Mouse (Mus musculus) kidney, postnatal 0 days (tissue): ENCODE measurements around the gene Olfr1163. TPM values are rescaled to one million over a fixed set of nuclear protein-coding genes. Genes with fewer than 3 reads are reported as not detected.
"Not testable (repeated sequence)": the region's sequence is repeated elsewhere in the genome, so short reads cannot be mapped to it uniquely, and the experiment has no call there.

Source experiments
- ATAC-seq: fragments of 200-750 bp; cut with Nextera tagmentation; replicated peaks from 2 replicates; pipeline ENCODE4 v1.8.0; 2017; ENCODE audit warnings: low read depth, moderate number of reproducible peaks, moderate TSS enrichment, moderate library complexity; ENCODE audit not compliant: low FRiP score
- DNase-seq: peaks from one replicate; pipeline ENCODE4 v3.0.0-alpha.2; 2016; ENCODE audit warnings: low spot score
- H3K27ac ChIP-seq: fragments of 300-500 bp; sonication (generic); 2 replicates; pipeline ENCODE4 v1.5.1; 2014; ENCODE audit warnings: mild to moderate bottlenecking
- H3K27me3 ChIP-seq: fragments of 300-500 bp; sonication (generic); 2 replicates; pipeline ENCODE4 v1.6.1; 2014; ENCODE audit warnings: low read length, mixed read lengths; ENCODE audit not compliant: insufficient read depth
- H3K36me3 ChIP-seq: fragments of 300-500 bp; sonication (generic); 2 replicates; pipeline ENCODE4 v1.6.1; 2014; ENCODE audit warnings: low read length, mixed read lengths; ENCODE audit not compliant: insufficient read depth
- H3K4me1 ChIP-seq: fragments of 300-500 bp; sonication (generic); replicated peaks from 2 replicates; pipeline ENCODE4 v1.6.1; 2014; ENCODE audit warnings: antibody characterized with exemption, low read length, mixed read lengths; ENCODE audit not compliant: insufficient read depth
- H3K4me2 ChIP-seq: fragments of 300-500 bp; sonication (generic); 2 replicates; pipeline ENCODE4 v1.6.1; 2014; ENCODE audit warnings: mild to moderate bottlenecking, low read length, moderate library complexity, mixed read lengths
- H3K4me3 ChIP-seq: fragments of 300-500 bp; sonication (generic); replicated peaks from 2 replicates; pipeline ENCODE4 v1.5.1; 2014; ENCODE audit warnings: low read depth, low read length
- H3K9ac ChIP-seq: fragments of 300-500 bp; sonication (generic); 2 replicates; pipeline ENCODE4 v1.6.1; 2014; ENCODE audit warnings: low read depth, low read length
- H3K9me3 ChIP-seq: fragments of 300-500 bp; sonication (generic); replicated peaks from 2 replicates; pipeline ENCODE4 v1.6.1; 2016; ENCODE audit warnings: low read length, inconsistent platforms, mixed read lengths
- CTCF ChIP-seq: IDR thresholded peaks from 2 replicates; pipeline ENCODE4 v1.5.1; 2016; ENCODE audit warnings: antibody characterized with exemption, low read depth, mild to moderate bottlenecking, moderate library complexity
- WGBS: fragments of 180-500 bp; shearing (Covaris S2); extraction: QIAGEN DNeasy Blood & Tissue Kit; methylation state at CpG from one replicate; pipeline ENCODE4 v1.1.7; 2014; 5-methylcytosine and 5-hydroxymethylcytosine counted together
- polyA plus RNA-seq: library from polyadenylated mRNA; unstranded; fragments of >200 nt; fragmentation: Nextera tagmentation; extraction: Ambion mirVana; gene quantifications from 2 replicates; pipeline ENCODE4 v1.2.1, GENCODE M21; 2015

Gene Olfr1163
- not detected in 2 replicates for polyA plus RNA-seq

GRCm38 (mm10) chr2:88071730-88072129 lies at the start of gene Olfr1163:
Gene Olfr1163 (minus strand): TSS chr2:88071830.
- Histone ChIP-seq H3K9ac (no peak within 1 kb of the TSS), H3K4me1 (no peaks in the 10 kb centered on the region), H3K27ac (no peak within 1 kb of the TSS), H3K4me3 (no peak within 1 kb of the TSS), H3K4me2 (no peak within 1 kb of the TSS), H3K9me3 (no peaks in the 10 kb centered on the region), H3K27me3 (no peaks in the 10 kb centered on the region), H3K36me3 (no peaks in the 10 kb centered on the region)
- DNase-seq (no peak), ATAC-seq (no peak)
- no peak for TF ChIP-seq CTCF

GRCm38 (mm10) chr2:88093866-88094265 lies 22.2 kb upstream of the Olfr1163 start, which contains the start of gene Olfr1164:
Gene Olfr1164 (minus strand): TSS chr2:88093966.
- no peaks in the 10 kb centered on the region for H3K27me3 ChIP-seq
- no peaks in the 10 kb centered on the region for H3K9me3 ChIP-seq
- no peak within 1 kb of the TSS for H3K4me3 ChIP-seq
- no peaks in the 10 kb centered on the region for H3K4me1 ChIP-seq
- ATAC-seq (no peak), DNase-seq (no peak)
- no peaks in the 10 kb centered on the region for H3K36me3 ChIP-seq
- TF ChIP-seq CTCF = no peak
- H3K9ac ChIP-seq = no peak within 1 kb of the TSS
- H3K4me2 ChIP-seq = no peak within 1 kb of the TSS
- WGBS = 77% methylated on average over 4 of the region's 4 CpGs
- H3K27ac ChIP-seq = no peak within 1 kb of the TSS

GRCm38 (mm10) chr2:88063587-88063986 lies 8.0 kb downstream of the Olfr1163 start:
- 86% methylated on average over 2 of the region's 2 CpGs for WGBS

GRCm38 (mm10) chr2:88051029-88051428 lies 20.6 kb downstream of the Olfr1163 start, which contains the start of gene Olfr1162:
Gene Olfr1162 (minus strand): TSS chr2:88051129.
- Histone ChIP-seq H3K9ac (no peak within 1 kb of the TSS), H3K36me3 (no peaks in the 10 kb centered on the region), H3K4me3 (no peak within 1 kb of the TSS), H3K4me1 (no peaks in the 10 kb centered on the region), H3K9me3 (no peaks in the 10 kb centered on the region), H3K27ac (no peak within 1 kb of the TSS), H3K4me2 (no peak within 1 kb of the TSS), H3K27me3 (no peaks in the 10 kb centered on the region)
- DNase-seq = no peak
- 87% methylated on average over 1 of the region's 1 CpGs for WGBS
- no peak for TF ChIP-seq CTCF
- no peak for ATAC-seq

More at GRCm38 (mm10) chr2:88063587-88063986, 8.0 kb downstream of the Olfr1163 start:
- Histone ChIP-seq H3K27me3 (no peaks in the 10 kb centered on the region), H3K4me1 (no peaks in the 10 kb centered on the region), H3K9ac (no peak overlapping the region), H3K27ac (no peak overlapping the region), H3K9me3 (no peaks in the 10 kb centered on the region), H3K4me3 (no peak overlapping the region), H3K4me2 (no peak overlapping the region), H3K36me3 (no peaks in the 10 kb centered on the region)
- ATAC-seq = no peak
- DNase-seq = no peak
- TF ChIP-seq CTCF = no peak

GRCm38 (mm10) chr2:88037599-88037998 lies 34.0 kb downstream of the Olfr1163 start, which contains the start of gene Olfr73:
Gene Olfr73 (minus strand): TSS chr2:88037699.
- no peak within 1 kb of the TSS for H3K4me2 ChIP-seq
- no peak for TF ChIP-seq CTCF
- ATAC-seq = no peak
- DNase-seq = no peak
- no peaks in the 10 kb centered on the region for H3K4me1 ChIP-seq
- H3K27ac ChIP-seq = no peak within 1 kb of the TSS
- no peaks in the 10 kb centered on the region for H3K9me3 ChIP-seq
- H3K4me3 ChIP-seq = no peak within 1 kb of the TSS
- no peak within 1 kb of the TSS for H3K9ac ChIP-seq
- no peaks in the 10 kb centered on the region for H3K27me3 ChIP-seq
- H3K36me3 ChIP-seq = no peaks in the 10 kb centered on the region

GRCm38 (mm10) chr2:88022474-88022873 lies 49.2 kb downstream of the Olfr1163 start, which contains the start of gene Olfr1161:
Gene Olfr1161 (plus strand): TSS chr2:88022774.
- not testable (repeated sequence) for H3K9me3 ChIP-seq, H3K4me3 ChIP-seq, H3K4me2 ChIP-seq, ATAC-seq, H3K27me3 ChIP-seq, DNase-seq, H3K27ac ChIP-seq, H3K4me1 ChIP-seq, H3K9ac ChIP-seq, H3K36me3 ChIP-seq
- 77% methylated on average over 1 of the region's 1 CpGs for WGBS

Other genes starting within 250 kb of the Olfr1163 start
- gene Olfr1148, start 241.3 kb downstream of the Olfr1163 start, polyA plus RNA-seq = not detected in 2 replicates
- gene Olfr1150-ps1, start 227.8 kb downstream of the Olfr1163 start, polyA plus RNA-seq = not detected in 2 replicates
- gene Olfr1151, start 216.0 kb downstream of the Olfr1163 start, polyA plus RNA-seq = not detected in 2 replicates
- gene Olfr1152, start 205.3 kb downstream of the Olfr1163 start, polyA plus RNA-seq = not detected in 2 replicates
- not detected in 2 replicates for gene Olfr1153, start 176.9 kb downstream of the Olfr1163 start, polyA plus RNA-seq
- not detected in 2 replicates for gene Olfr1154, start 166.7 kb downstream of the Olfr1163 start, polyA plus RNA-seq
- gene Olfr1155, start 126.7 kb downstream of the Olfr1163 start, polyA plus RNA-seq = not detected in 2 replicates
- gene Olfr1156, start 118.7 kb downstream of the Olfr1163 start, polyA plus RNA-seq = not detected in 2 replicates
- not detected in 2 replicates for gene Olfr1157, start 103.5 kb downstream of the Olfr1163 start, polyA plus RNA-seq
- gene Olfr74, start 97.2 kb downstream of the Olfr1163 start, polyA plus RNA-seq = not detected in 2 replicates
- not detected in 2 replicates for gene Olfr1158, start 81.7 kb downstream of the Olfr1163 start, polyA plus RNA-seq
- not detected in 2 replicates for gene Olfr1160, start 63.6 kb downstream of the Olfr1163 start, polyA plus RNA-seq
- not detected in 2 replicates for gene Olfr1161, start 49.1 kb downstream of the Olfr1163 start, polyA plus RNA-seq
- gene Olfr73, start 34.1 kb downstream of the Olfr1163 start, polyA plus RNA-seq = not detected in 2 replicates
- gene Olfr1162, start 20.7 kb downstream of the Olfr1163 start, polyA plus RNA-seq = not detected in 2 replicates
- gene Olfr1164, start 22.1 kb upstream of the Olfr1163 start, polyA plus RNA-seq = not detected in 2 replicates
- gene Olfr1166, start 56.4 kb upstream of the Olfr1163 start, polyA plus RNA-seq = not detected in 2 replicates
- not detected in 2 replicates for gene Olfr1167, start 83.4 kb upstream of the Olfr1163 start, polyA plus RNA-seq
- not detected in 2 replicates for gene Olfr1168, start 110.0 kb upstream of the Olfr1163 start, polyA plus RNA-seq
- gene Olfr1170, start 156.5 kb upstream of the Olfr1163 start, polyA plus RNA-seq = not detected in 2 replicates
- not detected in 2 replicates for gene Olfr1173, start 208.0 kb upstream of the Olfr1163 start, polyA plus RNA-seq
- gene Olfr1174-ps, start 243.3 kb upstream of the Olfr1163 start, polyA plus RNA-seq = not detected in 2 replicates